Mouse (Mus musculus): ENCODE measurements at regions not wholly inside any gene's neighbourhood (a gene's known extent, or its start where the extent isn't known, plus 50 kb on each side); places are given as distances from the start of the nearest gene placed in this dataset.

DNA sequence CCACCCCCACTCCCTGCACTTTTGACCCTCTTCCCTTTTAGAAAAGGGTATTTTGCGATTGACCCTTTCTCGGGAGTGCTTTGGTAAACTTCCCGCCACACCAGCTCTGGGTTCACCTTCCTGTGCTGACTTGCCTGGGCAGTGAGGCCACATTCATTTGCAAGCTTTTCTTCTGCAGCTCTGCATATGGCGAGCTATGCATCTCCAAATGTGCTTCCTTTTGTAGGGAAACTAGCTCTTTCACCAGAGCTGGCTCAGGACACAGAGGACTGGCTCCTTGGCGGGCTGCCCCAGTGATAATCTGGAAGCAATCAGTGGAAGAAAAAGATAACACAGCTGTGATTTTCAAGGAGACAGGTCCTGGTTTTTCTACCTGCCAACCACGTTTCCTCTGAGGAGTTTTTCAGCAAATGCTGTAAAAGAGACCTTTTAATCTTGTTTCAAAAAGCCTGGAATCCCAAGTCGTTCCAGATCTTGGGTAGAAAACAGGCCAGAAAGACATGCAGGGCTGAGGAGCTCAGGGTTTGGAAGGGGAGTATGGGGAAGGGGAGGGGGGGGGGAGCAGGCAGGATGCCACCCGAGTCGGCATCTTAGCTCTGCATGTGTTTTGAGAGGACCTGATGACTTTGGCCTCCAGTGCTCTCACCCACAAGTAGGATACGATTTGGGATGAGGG is 85.7 kb upstream of the Creb5 start:
- TF ChIP-seq CTCF (conservative IDR thresholded peaks at IDR 0.05; ENCODE audit: insufficient read depth, insufficient read length, low read depth, low read length) (no peak), POLR2A (IDR thresholded peaks at IDR 0.05; ENCODE audit: low read depth, low read length) (no peak)
